Mouse (Mus musculus): Measurements from ENCODE around the gene Vpreb2. TPM values are rescaled to one million over a fixed set of nuclear protein-coding genes. Genes with fewer than 3 reads are reported as not detected.
A peak's percentile ranks its signal among the peaks of the same experiment; 100 is the strongest.
"Not testable (repeated sequence)": the region's sequence is repeated elsewhere in the genome, so short reads cannot be mapped to it uniquely, and the experiment has no call there.

The Vpreb2 gene
- total and polyA plus RNA-seq, 2 experiments from 2014 or later, result not detected

DNA sequence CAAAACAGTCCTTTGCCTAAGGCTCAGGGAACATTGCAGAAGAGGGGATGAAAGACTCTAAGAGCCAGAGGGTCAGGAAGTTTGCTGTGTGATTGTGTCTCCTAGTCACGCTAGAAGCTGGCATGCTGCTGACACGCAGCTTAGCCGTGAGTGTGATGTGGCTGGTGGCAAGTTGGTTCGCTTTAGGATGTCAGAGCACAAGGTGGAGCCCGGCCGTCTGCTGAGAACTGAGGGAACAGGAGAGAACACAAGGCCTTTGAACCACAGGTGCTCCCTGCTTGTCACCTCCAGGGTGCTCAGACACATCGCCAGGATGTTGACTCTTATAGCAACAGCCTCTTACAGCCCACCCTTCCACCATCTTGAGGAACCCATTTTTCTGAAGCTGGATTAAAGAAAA lies 18.1 kb upstream of the Vpreb2 start:
- no peaks in the 10 kb centered on the region for H3K27me3 ChIP-seq (ENCODE audit: insufficient read depth, low read length)
- 87% methylated on average over 7 of the region's 7 CpGs for WGBS
- ATAC-seq, result no peak

DNA sequence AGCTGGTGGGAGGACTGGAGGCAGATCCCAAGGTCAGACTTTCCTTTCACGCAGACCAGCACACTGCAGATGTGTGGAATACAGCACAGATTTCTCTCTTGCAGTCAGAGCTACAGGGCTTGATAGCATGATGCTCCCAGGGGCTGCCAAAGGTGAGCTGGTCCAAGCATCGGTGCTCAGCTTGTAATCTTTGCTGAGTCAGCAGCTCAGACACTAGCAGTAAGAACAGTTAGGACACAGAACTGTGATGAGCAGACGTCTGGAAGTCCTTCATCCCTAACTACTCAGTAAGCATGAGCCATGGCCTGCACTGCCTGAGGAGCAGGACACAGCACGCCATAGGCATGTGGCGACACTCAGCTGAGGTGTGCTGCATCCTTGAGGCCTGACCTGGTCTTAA lies 8.4 kb upstream of the Vpreb2 start:
- 79% methylated on average over 5 of the region's 5 CpGs for WGBS
- H3K27ac ChIP-seq (ENCODE audit: low read depth, low read length), result no peak overlapping the region
- H3K9ac ChIP-seq, result no peak overlapping the region
- DNase-seq (no peak), ATAC-seq (no peak)
- no peak overlapping the region for H3K4me3 ChIP-seq (ENCODE audit: low read depth, low read length)
- H3K27me3 ChIP-seq (ENCODE audit: insufficient read depth, low read length), result no peaks in the 10 kb centered on the region
- TF ChIP-seq CTCF (IDR thresholded peaks at IDR 0.05; ENCODE audit: low read depth), result no peak
- H3K9me3 ChIP-seq (ENCODE audit: low read length), result no peaks in the 10 kb centered on the region
- H3K4me1 ChIP-seq (ENCODE audit: insufficient read depth), result no peaks in the 10 kb centered on the region
- no peak overlapping the region for H3K4me2 ChIP-seq (ENCODE audit: low read depth)
- no peaks in the 10 kb centered on the region for H3K36me3 ChIP-seq (ENCODE audit: insufficient read depth)

More for the DNA sequence above, 18.1 kb upstream of the Vpreb2 start:
- TF ChIP-seq CTCF (IDR thresholded peaks at IDR 0.05; ENCODE audit: low read depth), result no peak
- no peaks in the 10 kb centered on the region for H3K4me1 ChIP-seq (ENCODE audit: insufficient read depth)
- H3K9ac ChIP-seq, result no peak overlapping the region
- no peak for DNase-seq
- no peak overlapping the region for H3K4me3 ChIP-seq (ENCODE audit: low read depth, low read length)
- H3K9me3 ChIP-seq (ENCODE audit: low read length), result no peaks in the 10 kb centered on the region
- no peak overlapping the region for H3K4me2 ChIP-seq (ENCODE audit: low read depth)
- no peak overlapping the region for H3K27ac ChIP-seq (ENCODE audit: low read depth, low read length)
- no peaks in the 10 kb centered on the region for H3K36me3 ChIP-seq (ENCODE audit: insufficient read depth)

DNA sequence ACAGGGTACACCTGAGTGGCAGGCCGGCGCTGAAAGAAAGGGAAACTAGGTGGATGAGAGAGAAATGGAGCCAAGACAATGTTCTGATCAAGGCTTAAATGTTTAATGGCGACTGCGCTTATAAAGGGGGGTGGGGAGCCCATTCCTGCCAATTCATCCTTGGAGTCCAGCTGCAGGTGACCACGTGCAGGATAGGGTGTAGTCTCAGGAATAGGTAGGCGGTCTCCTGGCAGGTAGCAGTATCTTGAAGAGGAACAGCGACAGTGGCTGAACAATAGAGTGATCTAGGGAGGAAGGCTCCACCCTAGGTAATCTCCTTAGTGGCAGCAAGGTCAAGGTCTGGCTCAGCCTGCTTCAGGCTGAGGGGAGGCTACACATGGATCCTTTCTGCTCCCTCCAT lies 2.4 kb upstream of the Vpreb2 start:
- DNase-seq, ATAC-seq, H3K9ac ChIP-seq: not testable (repeated sequence)

DNA sequence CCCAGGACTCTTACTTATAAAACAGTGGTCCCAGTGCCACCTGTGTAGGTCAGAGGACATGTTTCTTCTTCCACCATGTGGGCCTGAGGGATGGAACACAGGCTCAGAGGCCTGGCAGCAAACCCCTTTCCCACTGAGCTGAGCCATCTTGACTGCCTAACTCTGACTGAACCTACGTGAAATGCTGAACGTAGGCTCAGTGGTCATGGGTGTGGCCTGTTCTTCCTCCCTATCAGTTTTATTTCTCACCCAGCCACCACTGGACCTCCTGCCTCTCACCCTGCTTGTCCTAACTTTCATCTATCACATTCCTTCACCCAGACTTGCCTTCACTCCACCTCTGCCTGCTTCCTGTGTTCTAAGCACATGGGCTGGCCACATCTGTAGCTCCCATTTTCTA lies 3.0 kb downstream of the Vpreb2 start:
- ATAC-seq (no peak), DNase-seq (no peak)
- no peak overlapping the region for H3K4me2 ChIP-seq (ENCODE audit: low read depth)
- H3K4me1 ChIP-seq (ENCODE audit: insufficient read depth), result no peaks in the 10 kb centered on the region
- H3K27me3 ChIP-seq (ENCODE audit: insufficient read depth, low read length), result no peaks in the 10 kb centered on the region
- H3K4me3 ChIP-seq (ENCODE audit: low read depth, low read length), result no peak overlapping the region
- H3K9me3 ChIP-seq (ENCODE audit: low read length), result no peaks in the 10 kb centered on the region
- no peak overlapping the region for H3K27ac ChIP-seq (ENCODE audit: low read depth, low read length)
- no peaks in the 10 kb centered on the region for H3K36me3 ChIP-seq (ENCODE audit: insufficient read depth)
- 74% methylated on average over 2 of the region's 2 CpGs for WGBS
- H3K9ac ChIP-seq, result no peak overlapping the region
- TF ChIP-seq CTCF (IDR thresholded peaks at IDR 0.05; ENCODE audit: low read depth), result no peak

More for the DNA sequence above, 2.4 kb upstream of the Vpreb2 start:
- not testable (repeated sequence) for H3K27ac ChIP-seq (ENCODE audit: low read depth, low read length); H3K27me3 ChIP-seq (ENCODE audit: insufficient read depth, low read length); H3K4me1 ChIP-seq (ENCODE audit: insufficient read depth); H3K36me3 ChIP-seq (ENCODE audit: insufficient read depth); H3K4me2 ChIP-seq (ENCODE audit: low read depth); H3K4me3 ChIP-seq (ENCODE audit: low read depth, low read length); H3K9me3 ChIP-seq (ENCODE audit: low read length)
- WGBS, result 67% methylated on average over 7 of the region's 7 CpGs

GRCm38 (mm10) chr16:17984231-17984630 lies 4.0 kb downstream of the Vpreb2 start:
- DNase-seq, result no peak
- 67% methylated on average over 5 of the region's 5 CpGs for WGBS
- no peaks in the 10 kb centered on the region for H3K4me1 ChIP-seq (ENCODE audit: insufficient read depth)
- H3K9me3 ChIP-seq (ENCODE audit: low read length), result no peaks in the 10 kb centered on the region
- H3K9ac ChIP-seq, result no peak overlapping the region
- no peak overlapping the region for H3K27ac ChIP-seq (ENCODE audit: low read depth, low read length)
- no peak for ATAC-seq
- no peak overlapping the region for H3K4me3 ChIP-seq (ENCODE audit: low read depth, low read length)
- H3K36me3 ChIP-seq (ENCODE audit: insufficient read depth), result no peaks in the 10 kb centered on the region
- no peak overlapping the region for H3K4me2 ChIP-seq (ENCODE audit: low read depth)
- no peaks in the 10 kb centered on the region for H3K27me3 ChIP-seq (ENCODE audit: insufficient read depth, low read length)
- TF ChIP-seq CTCF (IDR thresholded peaks at IDR 0.05; ENCODE audit: low read depth), result no peak

DNA sequence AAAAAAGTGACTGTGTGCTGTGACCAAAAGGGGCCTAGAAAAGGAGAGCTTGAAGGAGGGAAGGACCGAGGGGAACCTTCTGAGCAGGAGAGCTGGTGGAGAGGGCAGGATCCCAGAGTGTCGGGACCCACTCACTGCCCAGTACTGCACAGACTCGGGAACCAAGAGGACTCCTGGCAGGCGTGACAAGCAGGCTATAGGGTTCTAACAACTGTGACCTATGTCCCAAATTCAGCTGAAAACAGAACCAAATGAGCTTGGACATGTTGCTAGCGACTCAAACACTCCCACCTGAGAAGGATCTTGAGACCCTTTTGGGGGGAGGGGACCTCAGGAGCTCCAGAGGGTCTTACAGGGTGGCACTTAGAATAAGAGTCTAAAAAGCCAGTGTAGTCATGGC lies 4.8 kb downstream of the Vpreb2 start:
- H3K9me3 ChIP-seq (ENCODE audit: low read length), result no peaks in the 10 kb centered on the region
- no peaks in the 10 kb centered on the region for H3K4me1 ChIP-seq (ENCODE audit: insufficient read depth)
- H3K9ac ChIP-seq, result no peak overlapping the region
- H3K27me3 ChIP-seq (ENCODE audit: insufficient read depth, low read length), result no peaks in the 10 kb centered on the region
- no peaks in the 10 kb centered on the region for H3K36me3 ChIP-seq (ENCODE audit: insufficient read depth)
- TF ChIP-seq CTCF (IDR thresholded peaks at IDR 0.05; ENCODE audit: low read depth), result no peak
- WGBS, result 55% methylated on average over 5 of the region's 5 CpGs
- no peak overlapping the region for H3K4me3 ChIP-seq (ENCODE audit: low read depth, low read length)
- no peak overlapping the region for H3K4me2 ChIP-seq (ENCODE audit: low read depth)
- no peak overlapping the region for H3K27ac ChIP-seq (ENCODE audit: low read depth, low read length)
- ATAC-seq (no peak), DNase-seq (no peak)

DNA sequence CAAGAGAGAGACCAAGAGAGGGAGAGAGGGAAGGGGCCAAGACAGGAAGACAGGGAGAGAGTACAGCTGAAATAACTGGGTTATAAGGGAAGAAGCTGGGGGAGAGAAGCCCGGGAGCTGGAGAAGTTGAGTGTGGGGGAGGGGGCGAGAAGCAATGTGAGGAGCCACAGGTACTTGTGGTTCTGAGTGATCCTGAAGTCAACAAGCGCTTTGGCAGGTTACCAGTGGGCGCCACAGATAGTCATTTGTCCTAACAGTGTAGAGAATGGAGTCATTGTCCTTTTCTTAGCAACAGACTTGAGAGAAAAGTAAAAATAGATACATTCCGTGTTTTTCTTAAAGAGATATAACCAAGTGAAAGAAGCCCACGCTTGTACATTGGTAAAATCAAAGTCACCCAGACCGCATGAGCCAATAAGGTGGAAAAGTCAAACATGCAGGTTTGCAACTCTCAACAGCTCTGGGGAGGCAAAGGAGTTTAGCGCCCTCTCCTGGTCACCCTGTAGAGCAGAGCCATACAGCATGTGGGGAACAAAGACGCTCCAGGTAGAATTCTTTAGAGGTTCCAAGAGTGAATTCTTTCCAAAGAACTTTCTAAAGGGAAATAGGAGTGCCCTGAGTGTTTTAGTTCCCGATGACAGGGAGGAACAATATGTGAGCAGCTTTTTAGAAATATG lies 6.4 kb downstream of the Vpreb2 start:
- no peaks in the 10 kb centered on the region for H3K4me1 ChIP-seq (ENCODE audit: insufficient read depth)
- H3K9ac ChIP-seq, result no peak overlapping the region
- ATAC-seq (peak; percentile 61), DNase-seq (peak; percentile 63)
- H3K27me3 ChIP-seq (ENCODE audit: insufficient read depth, low read length), result no peaks in the 10 kb centered on the region
- no peak overlapping the region for H3K4me2 ChIP-seq (ENCODE audit: low read depth)
- H3K9me3 ChIP-seq (ENCODE audit: low read length), result peaks cover 1% of the 10 kb centered on the region; the same call in 1 of the 2 replicates
- peak; percentile 75 for TF ChIP-seq CTCF (IDR thresholded peaks at IDR 0.05; ENCODE audit: low read depth)
- no peaks in the 10 kb centered on the region for H3K36me3 ChIP-seq (ENCODE audit: insufficient read depth)
- no peak overlapping the region for H3K4me3 ChIP-seq (ENCODE audit: low read depth, low read length)
- no peak overlapping the region for H3K27ac ChIP-seq (ENCODE audit: low read depth, low read length)
- WGBS, result 52% methylated on average over 10 of the region's 10 CpGs

Data from forebrain, postnatal 0 days (tissue).